Mouse (Mus musculus): ENCODE results near the gene Ntan1.
"Not testable (repeated sequence)": the region's sequence is repeated elsewhere in the genome, so short reads cannot be mapped to it uniquely, and the experiment has no call there.

GRCm38 (mm10) chr16:13774651-13775050 is 44.0 kb upstream of the Ntan1 start:
- not testable (repeated sequence) for TF ChIP-seq CTCF (IDR thresholded peaks at IDR 0.05; ENCODE audit: extremely low read depth, insufficient read length, insufficient replicate concordance, low read depth, low read length); POLR2A (IDR thresholded peaks at IDR 0.05; ENCODE audit: low read depth, low read length)
